Mouse (Mus musculus): ENCODE results near the gene Fopnl. TPM values are rescaled to one million over a fixed set of nuclear protein-coding genes. Genes with fewer than 3 reads are reported as not detected.

Fopnl gene
- polyA plus RNA-seq, 1 experiment from 2014 or later = 135 TPM

DNA sequence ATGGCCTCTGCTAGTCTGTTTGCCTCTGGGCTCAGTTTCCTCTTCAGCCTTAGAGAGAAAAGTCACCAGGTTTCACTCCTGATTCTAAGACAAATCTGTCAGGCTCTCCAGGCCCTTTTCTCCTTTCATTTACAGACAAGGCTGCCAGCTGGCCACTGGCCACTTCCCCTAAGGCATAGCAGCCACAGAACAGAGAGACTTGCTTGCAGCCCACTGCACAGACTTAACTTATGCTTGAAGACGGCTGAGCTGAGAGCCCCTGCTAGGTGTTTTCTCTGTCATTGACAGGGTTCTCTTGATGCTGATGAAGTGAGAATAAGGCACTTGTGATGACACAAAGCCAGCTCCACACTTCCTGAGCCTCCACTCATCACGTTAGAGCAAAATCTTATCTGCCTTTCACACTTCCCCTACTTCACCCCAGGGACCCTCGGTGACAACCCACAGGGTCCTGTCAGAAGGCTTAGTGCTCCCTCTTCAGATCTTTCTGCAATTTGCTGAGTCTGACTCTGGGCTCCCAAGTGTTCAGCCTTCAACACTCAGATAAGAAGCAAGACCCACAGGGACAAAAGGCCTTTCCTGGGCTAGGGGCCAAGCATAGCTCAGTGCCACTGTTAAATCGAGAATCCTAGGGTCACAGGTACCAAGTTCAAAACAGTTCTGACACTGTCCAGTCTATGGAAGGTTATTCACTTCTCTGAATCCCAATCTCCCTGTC, 51.8 kb downstream of the Fopnl start:
- H3K9me3 ChIP-seq (ENCODE audit: control insufficient read depth, low read length) = no peaks in the 10 kb centered on the region
- no peak for DNase-seq (ENCODE audit: low spot score)

DNA sequence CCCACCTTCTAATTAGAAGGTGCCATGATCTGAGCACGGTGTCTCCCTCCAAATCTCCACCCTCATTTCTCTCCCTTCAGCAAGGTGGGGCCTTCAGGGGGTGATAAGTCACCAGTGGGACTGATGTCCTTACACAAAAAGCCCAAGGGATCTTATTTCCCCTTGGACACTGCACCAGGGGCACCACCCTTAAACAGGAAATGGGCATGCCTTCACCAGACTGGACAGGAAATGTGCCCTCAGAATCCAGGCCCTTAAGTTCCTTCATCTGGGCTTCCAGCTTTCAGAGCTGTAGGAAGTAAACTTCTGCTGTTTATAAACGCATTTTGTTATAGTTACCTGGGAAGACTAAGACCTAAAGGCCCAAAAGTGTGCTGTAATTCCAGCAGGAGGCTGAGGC, 52.7 kb downstream of the Fopnl start:
- no peaks in the 10 kb centered on the region for H3K9me3 ChIP-seq (ENCODE audit: control insufficient read depth, low read length)
- 75% methylated on average over 2 of the region's 2 CpGs for WGBS
- no peak for ATAC-seq (replicated peaks; ENCODE audit: low FRiP score, low TSS enrichment, low read depth)

More for the DNA sequence above, 51.8 kb downstream of the Fopnl start:
- Histone ChIP-seq H3K36me3 (ENCODE audit: control insufficient read depth, insufficient read depth, low read length) (no peaks in the 10 kb centered on the region), H3K4me2 (ENCODE audit: low read length) (no peak overlapping the region), H3K27me3 (replicated peaks; ENCODE audit: control insufficient read depth, insufficient read depth, low read length) (no peaks in the 10 kb centered on the region), H3K4me3 (ENCODE audit: low read depth, low read length) (no peak overlapping the region), H3K4me1 (replicated peaks; ENCODE audit: control insufficient read depth, insufficient read depth, low read length) (no peaks in the 10 kb centered on the region), H3K9ac (ENCODE audit: low read length) (no peak overlapping the region), H3K27ac (ENCODE audit: low read depth) (no peak overlapping the region)
- 27% methylated on average over 4 of the region's 4 CpGs for WGBS
- ATAC-seq (replicated peaks; ENCODE audit: low FRiP score, low TSS enrichment, low read depth) = no peak

DNA sequence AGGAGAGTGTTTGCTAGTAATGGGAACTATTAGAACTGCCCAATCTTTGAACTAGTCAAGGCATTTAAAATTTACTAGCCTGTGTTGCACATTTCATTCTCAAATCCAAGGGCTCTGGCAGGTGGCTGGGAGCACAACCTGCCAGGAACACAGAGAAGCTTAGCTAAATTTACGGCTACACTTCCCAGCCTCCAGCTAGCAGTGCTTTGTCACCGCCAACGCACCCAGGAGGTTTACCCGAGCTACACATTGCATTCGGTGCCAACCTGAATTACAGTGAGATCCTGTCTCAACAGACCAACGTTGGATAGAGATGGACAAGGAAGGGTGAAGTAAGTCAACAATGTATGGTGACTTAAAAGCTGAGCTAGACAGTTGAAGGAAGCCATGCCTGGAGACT, 54.0 kb downstream of the Fopnl start:
- Histone ChIP-seq H3K27ac (ENCODE audit: low read depth) (no peak overlapping the region), H3K9me3 (ENCODE audit: control insufficient read depth, low read length) (no peaks in the 10 kb centered on the region), H3K4me1 (replicated peaks; ENCODE audit: control insufficient read depth, insufficient read depth, low read length) (no peaks in the 10 kb centered on the region), H3K9ac (ENCODE audit: low read length) (no peak overlapping the region), H3K36me3 (ENCODE audit: control insufficient read depth, insufficient read depth, low read length) (no peaks in the 10 kb centered on the region), H3K27me3 (replicated peaks; ENCODE audit: control insufficient read depth, insufficient read depth, low read length) (no peaks in the 10 kb centered on the region), H3K4me2 (ENCODE audit: low read length) (no peak overlapping the region), H3K4me3 (ENCODE audit: low read depth, low read length) (no peak overlapping the region)
- no peak for DNase-seq (ENCODE audit: low spot score)
- 79% methylated on average over 6 of the region's 6 CpGs for WGBS
- no peak for ATAC-seq (replicated peaks; ENCODE audit: low FRiP score, low TSS enrichment, low read depth)

More for the DNA sequence above, 52.7 kb downstream of the Fopnl start:
- no peak overlapping the region for H3K27ac ChIP-seq (ENCODE audit: low read depth)
- H3K4me2 ChIP-seq (ENCODE audit: low read length) = no peak overlapping the region
- DNase-seq (ENCODE audit: low spot score) = no peak
- H3K27me3 ChIP-seq (replicated peaks; ENCODE audit: control insufficient read depth, insufficient read depth, low read length) = no peaks in the 10 kb centered on the region
- H3K36me3 ChIP-seq (ENCODE audit: control insufficient read depth, insufficient read depth, low read length) = no peaks in the 10 kb centered on the region
- H3K4me3 ChIP-seq (ENCODE audit: low read depth, low read length) = no peak overlapping the region
- H3K9ac ChIP-seq (ENCODE audit: low read length) = no peak overlapping the region
- no peaks in the 10 kb centered on the region for H3K4me1 ChIP-seq (replicated peaks; ENCODE audit: control insufficient read depth, insufficient read depth, low read length)

DNA sequence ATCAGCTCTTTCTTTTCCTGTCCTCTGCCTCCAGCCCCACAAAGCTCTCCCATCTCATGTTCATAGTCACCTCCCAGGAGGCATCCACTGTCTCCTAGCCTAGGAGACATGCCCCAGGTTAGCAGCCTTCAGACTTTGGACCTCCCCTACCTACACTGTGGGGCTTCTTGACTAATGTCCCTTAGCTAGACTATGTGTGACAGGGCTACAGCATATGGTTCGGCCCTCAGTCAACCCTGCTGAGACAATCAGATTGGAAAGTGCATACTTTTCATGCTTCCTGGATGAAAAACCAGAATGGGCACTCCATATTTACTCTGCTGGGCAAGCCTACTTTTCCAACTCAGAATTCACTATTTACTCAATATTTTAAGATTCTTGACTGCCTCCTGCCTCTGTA, 54.8 kb downstream of the Fopnl start:
- Histone ChIP-seq H3K4me2 (ENCODE audit: low read length) (no peak overlapping the region), H3K9me3 (ENCODE audit: control insufficient read depth, low read length) (no peaks in the 10 kb centered on the region), H3K27me3 (replicated peaks; ENCODE audit: control insufficient read depth, insufficient read depth, low read length) (no peaks in the 10 kb centered on the region), H3K36me3 (ENCODE audit: control insufficient read depth, insufficient read depth, low read length) (no peaks in the 10 kb centered on the region), H3K27ac (ENCODE audit: low read depth) (no peak overlapping the region), H3K4me3 (ENCODE audit: low read depth, low read length) (no peak overlapping the region), H3K9ac (ENCODE audit: low read length) (no peak overlapping the region), H3K4me1 (replicated peaks; ENCODE audit: control insufficient read depth, insufficient read depth, low read length) (no peaks in the 10 kb centered on the region)
- ATAC-seq (replicated peaks; ENCODE audit: low FRiP score, low TSS enrichment, low read depth) (no peak), DNase-seq (ENCODE audit: low spot score) (no peak)
- 84% methylated on average over 1 of the region's 1 CpGs for WGBS

DNA sequence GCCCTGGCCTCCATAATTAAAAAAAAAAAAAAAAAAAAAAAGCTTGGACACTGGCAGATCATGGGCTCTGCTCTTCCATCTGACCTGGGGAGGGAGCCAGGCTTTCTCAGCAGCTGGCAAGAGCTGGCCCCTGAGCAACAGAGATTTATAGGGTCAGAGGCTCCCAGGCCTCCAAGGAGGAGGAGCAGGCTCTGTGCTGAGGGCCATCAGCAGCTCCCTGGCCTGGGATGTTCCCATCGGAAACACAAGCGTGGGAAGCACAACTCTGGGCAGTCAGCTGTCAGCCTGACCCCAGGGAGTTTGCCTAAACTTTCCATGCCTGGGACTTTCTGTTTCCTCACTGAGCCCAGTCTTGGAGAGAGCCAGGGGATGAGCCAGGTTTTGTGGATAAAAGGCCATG, 58.3 kb downstream of the Fopnl start:
- Histone ChIP-seq H3K27me3 (replicated peaks; ENCODE audit: control insufficient read depth, insufficient read depth, low read length) (no peaks in the 10 kb centered on the region), H3K4me3 (ENCODE audit: low read depth, low read length) (no peak overlapping the region), H3K4me1 (replicated peaks; ENCODE audit: control insufficient read depth, insufficient read depth, low read length) (no peaks in the 10 kb centered on the region), H3K36me3 (ENCODE audit: control insufficient read depth, insufficient read depth, low read length) (peaks cover 2% of the 10 kb centered on the region; the same call in 1 of the 2 replicates), H3K4me2 (ENCODE audit: low read length) (no peak overlapping the region), H3K9ac (ENCODE audit: low read length) (no peak overlapping the region), H3K9me3 (ENCODE audit: control insufficient read depth, low read length) (no peaks in the 10 kb centered on the region), H3K27ac (ENCODE audit: low read depth) (no peak overlapping the region)
- WGBS = 21% methylated on average over 2 of the region's 2 CpGs
- DNase-seq (ENCODE audit: low spot score) (no peak), ATAC-seq (replicated peaks; ENCODE audit: low FRiP score, low TSS enrichment, low read depth) (no peak)

DNA sequence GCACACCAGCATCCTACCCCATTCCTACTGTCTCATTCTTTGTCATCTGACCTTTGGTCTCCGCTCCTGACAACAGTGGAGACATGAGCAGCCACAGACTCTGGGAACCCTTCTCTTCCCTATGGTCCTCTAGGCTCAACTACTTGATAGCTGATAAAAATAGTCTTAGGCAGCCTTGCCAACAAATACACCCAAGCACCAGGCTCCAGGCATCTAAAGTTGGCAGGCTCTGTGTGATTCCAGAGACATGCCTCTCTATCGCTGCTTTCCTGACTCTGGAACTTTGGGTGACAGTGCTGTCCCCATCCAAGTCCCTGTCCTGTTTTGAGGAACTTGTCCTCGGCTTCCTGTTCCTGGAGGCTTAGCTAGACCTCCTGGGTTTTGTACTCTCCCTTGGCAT, 63.6 kb downstream of the Fopnl start:
- WGBS = 85% methylated on average over 3 of the region's 3 CpGs
- Histone ChIP-seq H3K27me3 (replicated peaks; ENCODE audit: control insufficient read depth, insufficient read depth, low read length) (no peaks in the 10 kb centered on the region), H3K9ac (ENCODE audit: low read length) (no peak overlapping the region), H3K9me3 (ENCODE audit: control insufficient read depth, low read length) (no peaks in the 10 kb centered on the region), H3K4me3 (ENCODE audit: low read depth, low read length) (no peak overlapping the region), H3K4me2 (ENCODE audit: low read length) (no peak overlapping the region), H3K4me1 (replicated peaks; ENCODE audit: control insufficient read depth, insufficient read depth, low read length) (no peaks in the 10 kb centered on the region), H3K36me3 (ENCODE audit: control insufficient read depth, insufficient read depth, low read length) (peaks cover 2% of the 10 kb centered on the region; the same call in 1 of the 2 replicates), H3K27ac (ENCODE audit: low read depth) (no peak overlapping the region)
- DNase-seq (ENCODE audit: low spot score) = no peak
- no peak for ATAC-seq (replicated peaks; ENCODE audit: low FRiP score, low TSS enrichment, low read depth)

DNA sequence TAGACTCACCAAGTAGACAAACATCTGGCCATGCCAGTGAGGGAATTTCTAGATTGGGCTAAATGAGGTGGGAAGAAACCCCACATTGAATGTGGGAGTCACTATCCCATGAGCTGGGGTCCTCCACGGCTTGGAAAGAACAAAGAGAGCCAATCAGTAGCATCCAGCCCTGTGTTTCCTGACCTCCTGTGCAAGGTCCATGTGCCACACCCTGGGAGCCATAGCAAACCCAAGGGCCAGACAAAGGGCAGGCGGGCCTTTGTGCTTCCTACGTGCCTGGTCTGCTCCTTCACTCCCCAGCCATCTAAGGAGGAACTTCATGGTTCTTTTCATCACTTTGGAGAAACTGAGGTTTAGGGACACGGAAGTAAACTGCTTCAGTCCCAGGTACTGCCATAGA, 64.3 kb downstream of the Fopnl start:
- no peak overlapping the region for H3K4me3 ChIP-seq (ENCODE audit: low read depth, low read length)
- no peak overlapping the region for H3K27ac ChIP-seq (ENCODE audit: low read depth)
- no peak for ATAC-seq (replicated peaks; ENCODE audit: low FRiP score, low TSS enrichment, low read depth)
- no peaks in the 10 kb centered on the region for H3K4me1 ChIP-seq (replicated peaks; ENCODE audit: control insufficient read depth, insufficient read depth, low read length)
- H3K9me3 ChIP-seq (ENCODE audit: control insufficient read depth, low read length) = no peaks in the 10 kb centered on the region
- DNase-seq (ENCODE audit: low spot score) = no peak
- no peak overlapping the region for H3K9ac ChIP-seq (ENCODE audit: low read length)
- 75% methylated on average over 4 of the region's 4 CpGs for WGBS
- H3K4me2 ChIP-seq (ENCODE audit: low read length) = no peak overlapping the region
- H3K36me3 ChIP-seq (ENCODE audit: control insufficient read depth, insufficient read depth, low read length) = peaks cover 2% of the 10 kb centered on the region; the same call in 1 of the 2 replicates
- no peaks in the 10 kb centered on the region for H3K27me3 ChIP-seq (replicated peaks; ENCODE audit: control insufficient read depth, insufficient read depth, low read length)

DNA sequence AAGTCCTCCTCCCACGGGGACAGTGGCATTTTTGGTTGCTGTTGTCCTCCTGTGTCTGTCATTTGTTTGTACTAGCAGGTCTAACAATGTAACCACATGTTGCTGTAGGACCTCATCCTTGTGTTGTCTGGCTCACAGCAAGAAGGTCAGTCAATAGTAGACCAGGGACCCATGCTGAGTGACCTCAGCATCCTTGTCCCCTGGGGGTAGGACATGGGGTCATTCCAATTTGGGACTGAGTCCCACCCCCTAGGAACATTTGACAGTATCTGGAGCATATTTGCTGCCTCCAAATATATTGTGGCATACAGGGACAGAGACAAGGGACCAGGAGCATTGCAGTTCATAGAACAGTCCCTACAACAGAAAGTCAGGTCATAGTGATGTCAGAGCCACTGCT, 67.3 kb downstream of the Fopnl start:
- Histone ChIP-seq H3K4me1 (replicated peaks; ENCODE audit: control insufficient read depth, insufficient read depth, low read length) (no peaks in the 10 kb centered on the region), H3K27me3 (replicated peaks; ENCODE audit: control insufficient read depth, insufficient read depth, low read length) (no peaks in the 10 kb centered on the region), H3K9me3 (ENCODE audit: control insufficient read depth, low read length) (no peaks in the 10 kb centered on the region), H3K9ac (ENCODE audit: low read length) (no peak overlapping the region), H3K27ac (ENCODE audit: low read depth) (no peak overlapping the region), H3K4me3 (ENCODE audit: low read depth, low read length) (no peak overlapping the region), H3K4me2 (ENCODE audit: low read length) (no peak overlapping the region), H3K36me3 (ENCODE audit: control insufficient read depth, insufficient read depth, low read length) (no peaks in the 10 kb centered on the region; the same call in 1 of the 2 replicates)
- no peak for DNase-seq (ENCODE audit: low spot score)
- no peak for ATAC-seq (replicated peaks; ENCODE audit: low FRiP score, low TSS enrichment, low read depth)
- 74% methylated on average over 1 of the region's 1 CpGs for WGBS
